Mouse (Mus musculus) thymus, adult 2 months (tissue): ENCODE results near the gene Ikzf4. TPM values are rescaled to one million over a fixed set of nuclear protein-coding genes. Genes with fewer than 3 reads are reported as not detected.

Source experiments
- DNase-seq: peaks from one replicate; pipeline ENCODE4 v3.0.0; 2021
- H3K27ac ChIP-seq: fragments of 200-500 bp; 2 replicates; pipeline ENCODE4 v1.5.1; 2012; ENCODE audit warnings: low read length, control low read depth; ENCODE audit not compliant: control insufficient read depth, insufficient read depth
- H3K27me3 ChIP-seq: fragments of 200-500 bp; 2 replicates; pipeline ENCODE4 v1.6.1; 2012; ENCODE audit warnings: mild to moderate bottlenecking, low read length, moderate library complexity, mixed read lengths; ENCODE audit not compliant: control insufficient read depth, insufficient read depth
- H3K36me3 ChIP-seq: fragments of 200-500 bp; 2 replicates; pipeline ENCODE4 v1.6.1; 2012; ENCODE audit warnings: mild to moderate bottlenecking, low read length, moderate library complexity; ENCODE audit not compliant: control insufficient read depth, insufficient read depth
- H3K4me1 ChIP-seq: fragments of 200-500 bp; replicated peaks from 2 replicates; pipeline ENCODE4 v1.6.1; 2012; ENCODE audit warnings: low read length; ENCODE audit not compliant: control insufficient read depth, insufficient read depth
- H3K4me3 ChIP-seq: fragments of 200-500 bp; 2 replicates; pipeline ENCODE4 v1.5.1; 2012; ENCODE audit warnings: mild to moderate bottlenecking, low read length, control low read depth, moderate library complexity; ENCODE audit not compliant: control insufficient read depth, insufficient read depth
- CTCF ChIP-seq: fragments of 200-500 bp; IDR thresholded peaks from 2 replicates; pipeline ENCODE4 v1.5.1; 2012; ENCODE audit warnings: mild to moderate bottlenecking, control low read depth, low read length, moderate library complexity, borderline replicate concordance; ENCODE audit not compliant: control insufficient read depth, poor library complexity, insufficient read depth; ENCODE audit errors: extremely low read depth
- POLR2A ChIP-seq: fragments of 200-500 bp; IDR thresholded peaks from 2 replicates; pipeline ENCODE4 v1.6.1; 2012; ENCODE audit warnings: mild to moderate bottlenecking, low read length, control low read depth, moderate library complexity; ENCODE audit not compliant: control insufficient read depth, poor library complexity, insufficient read depth; ENCODE audit errors: extremely low read depth
- WGBS: fragments of 180-500 bp; shearing (Covaris S2); methylation state at CpG from one replicate; pipeline ENCODE4 v1.1.7; 2018; 5-methylcytosine and 5-hydroxymethylcytosine counted together
- polyA plus RNA-seq: library from polyadenylated mRNA; depleted of rRNA; stranded (reverse); fragments of >200 nt; gene quantifications from 2 replicates; pipeline ENCODE4 v1.2.3, GENCODE M21; 2012

Gene Ikzf4
- polyA plus RNA-seq, 1 experiment, result 6.7 TPM

DNA sequence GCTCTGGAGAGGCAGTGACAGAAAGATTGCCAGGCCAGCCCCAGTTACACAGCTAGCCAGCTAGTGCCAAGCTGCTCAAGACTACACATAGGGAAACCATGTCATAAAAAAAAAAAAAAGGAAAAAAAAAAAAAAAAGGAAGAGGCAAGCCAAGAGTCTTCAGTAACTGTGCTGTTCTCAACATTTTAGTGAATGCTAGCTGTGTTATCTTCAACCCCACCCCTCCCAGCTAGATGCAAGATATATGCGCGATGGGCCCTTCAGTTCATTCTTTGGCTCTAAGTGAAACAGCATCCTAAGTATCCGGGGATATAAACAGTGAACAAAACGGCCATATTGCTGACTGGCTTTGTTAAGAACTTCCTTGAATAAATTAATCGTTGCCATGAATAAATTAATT, 53.0 kb downstream of the Ikzf4 start:
- Histone ChIP-seq H3K27me3 (peaks cover 2% of the 10 kb centered on the region; the same call in 1 of the 2 replicates), H3K4me1 (peaks cover 17% of the 10 kb centered on the region), H3K4me3 (no peak overlapping the region), H3K36me3 (no peaks in the 10 kb centered on the region), H3K27ac (no peak overlapping the region)
- DNase-seq, result no peak
- TF ChIP-seq POLR2A (no peak), CTCF (no peak)
- WGBS, result 90% methylated on average over 5 of the region's 5 CpGs

DNA sequence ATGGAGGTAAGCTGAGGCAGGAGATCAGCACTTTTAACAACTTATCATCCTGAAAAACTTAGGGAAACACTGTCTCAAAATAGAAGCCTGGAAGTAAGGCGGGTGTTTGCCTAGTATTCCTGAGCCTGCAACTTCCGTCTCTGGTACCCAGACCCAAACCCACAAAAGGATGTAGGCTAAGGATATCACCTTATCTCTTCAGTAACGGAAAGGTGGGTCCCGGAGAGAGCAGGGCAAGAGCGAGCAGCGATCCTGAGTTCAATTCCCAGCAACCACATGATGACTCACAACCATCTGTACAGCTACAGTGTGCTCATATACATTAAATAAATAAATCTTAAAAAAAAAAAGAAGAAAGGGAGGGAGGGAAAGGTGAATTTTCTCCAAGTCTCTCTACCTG, 54.4 kb downstream of the Ikzf4 start:
- Histone ChIP-seq H3K36me3 (no peaks in the 10 kb centered on the region), H3K4me3 (no peak overlapping the region), H3K27me3 (peaks cover 2% of the 10 kb centered on the region; the same call in 1 of the 2 replicates), H3K4me1 (peaks cover 30% of the 10 kb centered on the region), H3K27ac (no peak overlapping the region)
- TF ChIP-seq CTCF (no peak), POLR2A (no peak)
- WGBS, result 88% methylated on average over 6 of the region's 6 CpGs
- DNase-seq, result no peak

DNA sequence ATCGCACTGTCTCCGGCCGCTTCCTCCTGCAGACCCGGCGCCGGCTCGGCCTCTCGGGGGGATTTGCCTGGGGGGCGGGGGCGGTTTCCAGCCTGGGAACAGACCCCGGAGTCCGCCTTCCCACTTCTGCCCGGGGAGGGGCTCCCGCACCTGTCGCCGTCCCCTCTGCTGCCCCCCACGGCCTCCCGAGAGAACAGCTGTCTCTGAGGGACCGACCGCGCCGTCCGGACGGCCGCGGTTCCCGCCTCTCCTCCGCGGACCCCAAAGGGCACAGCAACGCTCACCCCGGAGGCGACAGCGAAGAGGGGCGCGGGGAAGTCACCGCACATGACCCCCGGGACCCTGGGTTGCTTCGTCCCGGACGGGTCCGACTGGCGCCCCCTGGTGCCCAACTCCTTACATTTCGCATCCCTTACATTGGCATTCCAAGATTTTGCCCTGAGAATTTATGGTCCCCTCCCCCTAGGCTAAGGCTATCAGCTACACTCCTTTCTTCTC, 55.5 kb downstream of the Ikzf4 start:
- peaks cover 35% of the 10 kb centered on the region for H3K4me1 ChIP-seq
- H3K4me3 ChIP-seq, result peak overlapping the region; percentile 63
- peaks cover 2% of the 10 kb centered on the region; the same call in 1 of the 2 replicates for H3K27me3 ChIP-seq
- peak; percentile 70 for DNase-seq
- TF ChIP-seq POLR2A (no peak), CTCF (peak; percentile 100)
- no peaks in the 10 kb centered on the region for H3K36me3 ChIP-seq
- H3K27ac ChIP-seq, result no peak overlapping the region
- 2% methylated on average over 43 of the region's 43 CpGs for WGBS

DNA sequence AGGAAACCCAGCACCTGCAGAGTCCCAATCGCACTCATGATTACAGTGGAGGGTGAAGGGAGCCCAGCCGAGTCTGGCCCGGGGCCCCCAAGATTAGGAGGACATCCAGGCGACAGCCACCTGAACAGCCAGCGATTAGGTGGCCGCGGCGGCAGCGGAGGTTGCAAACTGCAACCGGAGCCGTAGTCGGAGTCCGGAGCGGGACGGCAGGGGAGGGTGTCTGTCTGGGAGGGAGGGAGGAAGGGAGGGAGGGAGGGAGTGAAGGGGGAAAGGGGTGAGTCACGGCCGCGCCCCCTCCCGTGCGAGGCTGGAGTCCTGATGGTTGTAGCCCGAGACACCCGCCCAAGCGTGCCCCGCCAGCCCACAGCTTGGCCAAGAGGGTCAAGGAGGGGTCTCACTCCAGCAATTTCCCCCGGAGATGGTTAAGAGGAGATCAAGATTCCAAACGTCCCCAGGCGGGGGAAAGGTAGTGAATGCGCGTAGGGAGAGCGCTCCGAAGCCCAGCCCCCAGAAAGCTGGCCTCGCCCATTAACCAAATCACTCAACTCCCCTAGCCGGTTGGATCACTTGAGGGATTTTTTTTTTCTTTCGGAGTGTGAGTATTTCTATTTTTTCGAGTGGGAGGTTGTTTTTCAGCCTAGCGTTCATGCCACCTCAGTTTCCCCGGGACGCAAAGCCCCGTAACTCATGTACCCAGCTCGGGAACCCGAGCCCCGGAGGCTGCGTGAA, 56.2 kb downstream of the Ikzf4 start, which contains the start of gene Erbb3:
Gene Erbb3, minus strand, starts transcription at position 189 of the 729 bp plus-strand sequence.
- peak within 1 kb of the TSS; percentile 63 for H3K4me3 ChIP-seq
- H3K27ac ChIP-seq, result no peak within 1 kb of the TSS
- peak; percentile 39 for DNase-seq
- peaks cover 38% of the 10 kb centered on the region for H3K4me1 ChIP-seq
- peaks cover 2% of the 10 kb centered on the region; the same call in 1 of the 2 replicates for H3K27me3 ChIP-seq
- under 1% methylated on average over 43 of the region's 43 CpGs for WGBS
- no peaks in the 10 kb centered on the region for H3K36me3 ChIP-seq
- no peak for TF ChIP-seq POLR2A
- TF ChIP-seq CTCF, result no peak

DNA sequence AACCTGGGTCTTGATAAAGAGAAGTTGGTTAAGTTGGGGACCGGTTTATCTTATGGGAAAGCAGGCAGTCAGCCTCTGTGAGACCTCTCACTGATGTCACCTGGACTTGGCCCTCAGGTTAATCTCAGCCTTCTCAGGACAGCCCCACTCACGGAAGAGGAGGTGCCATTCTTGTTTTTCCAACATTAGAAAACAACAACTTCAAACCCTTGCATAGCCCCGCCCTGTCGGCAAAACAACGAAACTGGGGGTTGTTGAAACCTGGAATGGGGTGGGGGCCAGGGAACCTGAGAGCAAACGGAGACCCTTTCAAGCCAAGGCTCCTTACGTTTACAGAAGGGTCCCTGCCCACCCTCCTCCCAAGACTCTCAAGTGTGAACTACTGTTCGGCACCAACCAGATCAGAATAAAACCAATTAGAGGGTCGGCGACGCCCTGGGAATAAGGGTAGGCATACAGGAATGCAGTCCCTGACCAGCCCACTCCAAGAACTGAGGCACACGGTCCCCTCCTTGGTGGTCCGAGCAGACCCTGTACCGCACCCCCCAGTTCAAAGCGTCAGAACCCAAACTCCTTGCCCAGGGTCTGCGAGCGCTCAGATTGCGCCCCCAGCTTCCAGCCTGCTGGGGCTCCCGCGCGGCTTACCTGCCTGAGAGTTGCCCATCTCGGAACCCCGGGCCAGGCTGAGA, 56.9 kb downstream of the Ikzf4 start:
- no peak for DNase-seq
- H3K27me3 ChIP-seq, result peaks cover 2% of the 10 kb centered on the region; the same call in 1 of the 2 replicates
- TF ChIP-seq CTCF (0 out of 2 replicates have a peak, but pooled peaks have one; percentile 2), POLR2A (no peak)
- no peak overlapping the region for H3K27ac ChIP-seq
- no peaks in the 10 kb centered on the region for H3K36me3 ChIP-seq
- H3K4me3 ChIP-seq, result peak overlapping the region; percentile 63
- peaks cover 46% of the 10 kb centered on the region for H3K4me1 ChIP-seq
- 20% methylated on average over 23 of the region's 23 CpGs for WGBS

DNA sequence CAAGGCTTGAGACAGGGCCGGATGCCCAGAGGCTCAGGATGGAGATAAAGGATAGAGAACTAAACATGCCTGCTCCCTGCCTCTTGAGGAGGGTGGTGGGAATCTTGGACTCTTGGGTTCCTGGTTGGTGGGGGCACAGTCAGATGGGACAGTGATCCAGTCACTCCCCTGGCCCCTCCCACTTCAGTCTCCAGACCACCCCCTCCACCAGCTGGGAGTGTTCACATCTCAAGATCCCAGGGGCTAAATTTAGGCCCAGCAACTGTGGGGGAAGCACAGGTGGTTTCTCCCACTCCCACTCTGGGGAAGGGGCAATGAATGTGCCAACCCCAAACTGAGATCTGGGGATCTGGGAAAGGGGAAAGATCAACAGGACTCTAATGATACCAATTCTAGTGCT, 57.7 kb downstream of the Ikzf4 start:
- no peak overlapping the region for H3K27ac ChIP-seq

More for the DNA sequence above, 57.7 kb downstream of the Ikzf4 start:
- no peak for DNase-seq
- no peak overlapping the region for H3K4me3 ChIP-seq
- WGBS, result 72% methylated on average over 1 of the region's 1 CpGs
- peaks cover 2% of the 10 kb centered on the region; the same call in 1 of the 2 replicates for H3K27me3 ChIP-seq
- H3K4me1 ChIP-seq, result peaks cover 46% of the 10 kb centered on the region
- no peaks in the 10 kb centered on the region for H3K36me3 ChIP-seq
- no peak for TF ChIP-seq CTCF
- TF ChIP-seq POLR2A, result no peak
